Mouse (Mus musculus): ENCODE measurements around the gene Psmd14.

GRCm38 (mm10) chr2:61674555-61674954 is 36.9 kb upstream of the Psmd14 start:
- no peak for TF ChIP-seq CTCF (IDR thresholded peaks at IDR 0.05; ENCODE audit: low read depth)
- TF ChIP-seq EP300 (optimal IDR thresholded peaks at IDR 0.05) = no peak

Data from stomach, postnatal 0 days (tissue).